Mouse (Mus musculus) CH12.LX (cell line): Measurements from ENCODE around the gene Gm20388. TPM values are rescaled to one million over a fixed set of nuclear protein-coding genes. Genes with fewer than 3 reads are reported as not detected.

Experiments
- DNase-seq: peaks from one replicate; pipeline ENCODE4 v3.0.0-alpha.2; 2013; ENCODE audit errors: extremely low read depth
- H3K27ac ChIP-seq: 2 replicates; pipeline ENCODE4 v1.5.1; 2012; ENCODE audit warnings: low read depth, mild to moderate bottlenecking, control low read depth, moderate library complexity; ENCODE audit not compliant: insufficient read depth
- H3K27me3 ChIP-seq: replicated peaks from 2 replicates; pipeline ENCODE3; 2012; ENCODE audit warnings: inconsistent platforms
- H3K36me3 ChIP-seq, 2 experiments: replicated peaks in 1 of 2; 2 replicates each; pipeline versions ENCODE3 to v1.6.1; 2012; ENCODE audit warnings: inconsistent platforms in 1 of 2, low read length in 1 of 2, mild to moderate bottlenecking in 1 of 2, mixed read lengths in 1 of 2, moderate library complexity in 1 of 2; ENCODE audit not compliant: control insufficient read depth in 1 of 2, insufficient read depth in 1 of 2
- H3K4me1 ChIP-seq, 2 experiments: 2 replicates each; pipeline ENCODE4 v1.6.1; 2012; ENCODE audit warnings: inconsistent platforms in 1 of 2, moderate library complexity in 1 of 2; ENCODE audit not compliant: insufficient read depth in 2 of 2, control insufficient read depth in 1 of 2
- H3K4me2 ChIP-seq: 2 replicates; pipeline ENCODE4 v1.6.1; 2012; ENCODE audit warnings: low read depth, mild to moderate bottlenecking, control low read depth; ENCODE audit not compliant: poor library complexity, insufficient read depth, severe bottlenecking
- H3K4me3 ChIP-seq, 3 experiments: fragments of 150-350 bp in 1 of 3; sonication (generic) in 1 of 3; replicated peaks in 1 of 3; 2 replicates each; pipeline versions ENCODE3 to v1.5.1; 2011 to 2012; ENCODE audit warnings: low read depth in 2 of 3, low read length in 2 of 3, mild to moderate bottlenecking in 2 of 3, moderate library complexity in 2 of 3, control low read depth in 1 of 3, improper control_type of control experiment in 1 of 3, inconsistent platforms in 1 of 3, mixed read lengths in 1 of 3; ENCODE audit not compliant: poor library complexity in 1 of 3
- H3K79me2 ChIP-seq: replicated peaks from 2 replicates; pipeline ENCODE4 v1.6.1; 2012; ENCODE audit warnings: mild to moderate bottlenecking, moderate library complexity; ENCODE audit not compliant: control insufficient read depth, poor library complexity, insufficient read depth, severe bottlenecking; ENCODE audit errors: extremely low read depth
- H3K9ac ChIP-seq: 2 replicates; pipeline ENCODE4 v1.6.1; 2012; ENCODE audit warnings: low read depth, mild to moderate bottlenecking, control low read depth, moderate library complexity; ENCODE audit not compliant: insufficient read depth
- H3K9me3 ChIP-seq: replicated peaks from 2 replicates; pipeline ENCODE3; 2012; ENCODE audit warnings: low read length, inconsistent platforms, mixed read lengths
- CHD1 ChIP-seq: IDR thresholded peaks from 2 replicates; pipeline ENCODE4 v1.6.1; 2012; ENCODE audit warnings: low read depth, low read length, improper control_type of control experiment, inconsistent platforms
- CHD2 ChIP-seq: IDR thresholded peaks from 2 replicates; pipeline ENCODE4 v1.6.1; 2011; ENCODE audit warnings: low read length, improper control_type of control experiment
- CTCF ChIP-seq, 2 experiments: IDR thresholded peaks in 1 of 2; conservative IDR thresholded peaks in 1 of 2; 2 replicates each; pipeline ENCODE4 v1.5.1; 2011 to 2012; ENCODE audit warnings: low read depth in 2 of 2, low read length in 2 of 2, improper control_type of control experiment in 1 of 2, inconsistent platforms in 1 of 2, mild to moderate bottlenecking in 1 of 2, moderate library complexity in 1 of 2
- EP300 ChIP-seq: IDR thresholded peaks from 2 replicates; pipeline ENCODE4 v1.6.1; 2011; ENCODE audit warnings: low read length, improper control_type of control experiment
- GABPA ChIP-seq: IDR thresholded peaks from 2 replicates; pipeline ENCODE4 v1.6.1; 2012; ENCODE audit warnings: low read depth, low read length, improper control_type of control experiment, inconsistent platforms; ENCODE audit not compliant: insufficient replicate concordance
- HCFC1 ChIP-seq: IDR thresholded peaks from 2 replicates; pipeline ENCODE4 v1.6.1; 2012; ENCODE audit warnings: low read depth, mild to moderate bottlenecking, inconsistent platforms, low read length, improper control_type of control experiment
- IRF4 ChIP-seq: IDR thresholded peaks from 2 replicates; pipeline ENCODE4 v1.6.1; 2014; ENCODE audit warnings: low read depth, mild to moderate bottlenecking, inconsistent platforms, low read length, improper control_type of control experiment
- JUN ChIP-seq: IDR thresholded peaks from 2 replicates; pipeline ENCODE4 v1.6.1; 2011; ENCODE audit warnings: low read depth, mild to moderate bottlenecking, low read length, improper control_type of control experiment, moderate library complexity; ENCODE audit not compliant: insufficient read depth
- JUND ChIP-seq: conservative IDR thresholded peaks from 2 replicates; pipeline ENCODE4 v1.6.1; 2011; ENCODE audit warnings: low read depth, low read length, improper control_type of control experiment
- KAT2A ChIP-seq: IDR thresholded peaks from 2 replicates; pipeline ENCODE4 v1.6.1; 2012; ENCODE audit warnings: low read length, improper control_type of control experiment, inconsistent platforms; ENCODE audit not compliant: insufficient replicate concordance
- MAFK ChIP-seq: IDR thresholded peaks from 2 replicates; pipeline ENCODE4 v1.6.1; 2011; ENCODE audit warnings: low read length, improper control_type of control experiment; ENCODE audit not compliant: insufficient replicate concordance
- MAZ ChIP-seq: IDR thresholded peaks from 2 replicates; pipeline ENCODE4 v1.6.1; 2012; ENCODE audit warnings: low read depth, mild to moderate bottlenecking, inconsistent platforms, low read length, improper control_type of control experiment, moderate library complexity
- MEF2A ChIP-seq: IDR thresholded peaks from 2 replicates; pipeline ENCODE4 v1.6.1; 2014; ENCODE audit warnings: low read depth, mild to moderate bottlenecking, inconsistent platforms, low read length, improper control_type of control experiment, borderline replicate concordance
- MXI1 ChIP-seq: IDR thresholded peaks from 2 replicates; pipeline ENCODE4 v1.6.1; 2011; ENCODE audit warnings: mild to moderate bottlenecking, low read depth, low read length, improper control_type of control experiment
- MYC ChIP-seq: IDR thresholded peaks from 2 replicates; pipeline ENCODE4 v1.6.1; 2011; ENCODE audit warnings: low read depth, mild to moderate bottlenecking, improper control_type of control experiment, low read length
- NRF1 ChIP-seq: IDR thresholded peaks from 2 replicates; pipeline ENCODE4 v1.6.1; 2014; ENCODE audit warnings: low read depth, mild to moderate bottlenecking, inconsistent platforms, low read length, improper control_type of control experiment, moderate library complexity
- PAX5 ChIP-seq: IDR thresholded peaks from 2 replicates; pipeline ENCODE4 v1.6.1; 2012; ENCODE audit warnings: low read length, inconsistent platforms, mixed read lengths
- POLR2AphosphoS2 ChIP-seq: IDR thresholded peaks from 2 replicates; pipeline ENCODE4 v1.6.1; 2011; ENCODE audit warnings: low read depth, low read length, improper control_type of control experiment
- RAD21 ChIP-seq: IDR thresholded peaks from 2 replicates; pipeline ENCODE4 v1.6.1; 2011; ENCODE audit warnings: low read depth, mild to moderate bottlenecking, low read length, improper control_type of control experiment, moderate library complexity
- SIN3A ChIP-seq: IDR thresholded peaks from 2 replicates; pipeline ENCODE4 v1.6.1; 2012; ENCODE audit warnings: low read length, improper control_type of control experiment, inconsistent platforms
- TBP ChIP-seq: conservative IDR thresholded peaks from 2 replicates; pipeline ENCODE4 v1.6.1; 2011; ENCODE audit warnings: low read depth, low read length, improper control_type of control experiment
- TCF12 ChIP-seq: IDR thresholded peaks from 2 replicates; pipeline ENCODE4 v1.6.1; 2014; ENCODE audit warnings: low read depth, mild to moderate bottlenecking, inconsistent platforms, low read length, improper control_type of control experiment
- UBTF ChIP-seq: IDR thresholded peaks from 2 replicates; pipeline ENCODE4 v1.6.1; 2012; ENCODE audit warnings: low read depth, mild to moderate bottlenecking, inconsistent platforms, low read length, improper control_type of control experiment, moderate library complexity
- USF1 ChIP-seq: IDR thresholded peaks from 2 replicates; pipeline ENCODE4 v1.6.1; 2014; ENCODE audit warnings: low read depth, mild to moderate bottlenecking, inconsistent platforms, low read length, improper control_type of control experiment
- USF2 ChIP-seq: conservative IDR thresholded peaks from 2 replicates; pipeline ENCODE4 v1.6.1; 2011; ENCODE audit warnings: low read depth, low read length, improper control_type of control experiment
- ZC3H11A ChIP-seq: IDR thresholded peaks from 2 replicates; pipeline ENCODE4 v1.6.1; 2012; ENCODE audit warnings: low read depth, mild to moderate bottlenecking, inconsistent platforms, low read length, improper control_type of control experiment
- ZKSCAN1 ChIP-seq: IDR thresholded peaks from 2 replicates; pipeline ENCODE4 v1.6.1; 2012; ENCODE audit warnings: low read depth, inconsistent platforms, low read length, improper control_type of control experiment, borderline replicate concordance
- ZMIZ1 ChIP-seq: IDR thresholded peaks from 2 replicates; pipeline ENCODE4 v1.6.1; 2012; ENCODE audit warnings: low read depth, mild to moderate bottlenecking, inconsistent platforms, low read length, improper control_type of control experiment
- ZNF384 ChIP-seq: IDR thresholded peaks from 2 replicates; pipeline ENCODE4 v1.6.1; 2012; ENCODE audit warnings: low read depth, low read length, improper control_type of control experiment, inconsistent platforms
- dilution Hi-C: fragments of 300-500 bp; cut with MboI; formaldehyde crosslinking; loops from 2 replicates; pipeline ENCODE4 v1.14.3; 2020; ENCODE audit warnings: low sequenced_read_pairs; ENCODE audit not compliant: extremely low pct_unique_long_range_greater_than_20kb, extremely low pct_ligation_motif_present
- in situ Hi-C: fragments of 300-500 bp; cut with MboI; formaldehyde crosslinking; loops from 3 replicates; pipeline ENCODE4 v1.14.3; 2019; ENCODE audit warnings: low sequenced_read_pairs, low pct_ligation_motif_present, low pct_unique_long_range_greater_than_20kb, mixed read lengths
- polyA plus RNA-seq: library from polyadenylated mRNA; unstranded; fragments of >175 nt; gene quantifications from 2 replicates; pipeline ENCODE4 v1.2.1, GENCODE M21; 2012; ENCODE audit warnings: low read depth; ENCODE audit not compliant: insufficient read length
- total RNA-seq, 2 experiments: library from RNA; depleted of rRNA; stranded (reverse); fragments of 300-350 nt in 1 of 2; fragments of >200 nt in 1 of 2; gene quantifications; 2 replicates each; pipeline ENCODE4 v1.2.3; 2012 to 2014

Gm20388 gene
- total and polyA plus RNA-seq, 3 experiments = 14.8 to 26.3 (median 22.2) TPM

GRCm38 (mm10) chr8:121025486-121025885, 1114.8 kb downstream of the Gm20388 start:
- peaks cover 91% of the 10 kb centered on the region for H3K27me3 ChIP-seq
- H3K27ac ChIP-seq = no peak overlapping the region
- H3K9me3 ChIP-seq = no peaks in the 10 kb centered on the region
- no peak for DNase-seq
- H3K79me2 ChIP-seq = no peaks in the 10 kb centered on the region
- dilution Hi-C loops (no loop called here), in situ Hi-C loops (no loop called here)
- H3K9ac ChIP-seq = no peak overlapping the region
- TF ChIP-seq MXI1 = no peak
- no peak for TF ChIP-seq TBP
- TF ChIP-seq RAD21 = no peak
- no peak for TF ChIP-seq MYC
- no peak for TF ChIP-seq MAZ
- TF ChIP-seq HCFC1 = no peak
- no peak for TF ChIP-seq NRF1
- no peak for TF ChIP-seq KAT2A
- no peak for TF ChIP-seq POLR2AphosphoS2
- TF ChIP-seq TCF12 = no peak
- TF ChIP-seq GABPA = no peak
- TF ChIP-seq JUN = no peak
- H3K4me1 ChIP-seq = no peaks in the 10 kb centered on the region; a peak in 1 of 4 replicates
- H3K4me3 ChIP-seq = no peak overlapping the region
- no peak overlapping the region for H3K4me2 ChIP-seq
- no peaks in the 10 kb centered on the region for H3K36me3 ChIP-seq

DNA sequence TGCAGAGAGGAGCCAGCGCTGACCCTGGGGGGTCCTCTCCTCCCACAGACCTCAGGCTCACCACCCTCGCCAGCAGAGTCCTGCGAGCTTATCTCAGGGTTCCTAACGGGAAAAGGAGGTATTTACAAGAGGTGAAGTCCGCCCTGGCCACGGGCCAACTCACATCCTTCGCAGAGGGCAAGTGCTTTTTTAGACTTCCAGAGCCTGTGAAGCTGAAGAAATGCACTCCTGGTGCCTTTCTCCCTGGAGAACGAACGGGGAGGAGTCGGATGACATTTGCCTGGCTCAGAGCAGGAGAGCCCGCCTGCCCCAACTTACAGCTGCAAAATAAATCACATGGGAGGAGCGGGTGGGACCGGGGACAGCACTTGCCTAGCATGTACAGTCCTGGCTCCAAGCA, 1117.1 kb downstream of the Gm20388 start:
- no peaks in the 10 kb centered on the region for H3K36me3 ChIP-seq
- no peaks in the 10 kb centered on the region for H3K4me1 ChIP-seq
- no peak for DNase-seq
- H3K27me3 ChIP-seq = peaks cover 91% of the 10 kb centered on the region
- no peaks in the 10 kb centered on the region for H3K79me2 ChIP-seq
- H3K27ac ChIP-seq = no peak overlapping the region
- no peak overlapping the region for H3K4me3 ChIP-seq
- TF ChIP-seq ZC3H11A (no peak), USF1 (no peak), SIN3A (no peak), PAX5 (no peak), ZMIZ1 (no peak), JUND (no peak), EP300 (no peak), ZNF384 (no peak), IRF4 (no peak), MAFK (no peak), USF2 (no peak), MEF2A (no peak), ZKSCAN1 (no peak), UBTF (no peak), POLR2AphosphoS2 (no peak), MXI1 (no peak), CHD1 (no peak), CHD2 (no peak), CTCF (conservative IDR thresholded peaks at IDR 0.05 in 1 of 2, IDR thresholded peaks at IDR 0.05 in 1 of 2; ENCODE audit: low read depth in 2 of 2, low read length in 2 of 2) (no peak), JUN (no peak)
- H3K4me2 ChIP-seq = no peak overlapping the region
- dilution Hi-C loops (no loop called here), in situ Hi-C loops (no loop called here)
- no peaks in the 10 kb centered on the region for H3K9me3 ChIP-seq
- no peak overlapping the region for H3K9ac ChIP-seq
